Mouse (Mus musculus) adrenal gland, adult 2 months (tissue): Measurements from ENCODE around the gene Senp1. TPM values are rescaled to one million over a fixed set of nuclear protein-coding genes. Genes with fewer than 3 reads are reported as not detected.
A peak's percentile ranks its signal among the peaks of the same experiment; 100 is the strongest.

Experiments
- DNase-seq: peaks from one replicate; pipeline ENCODE4 v3.0.0; 2021
- polyA plus RNA-seq: library from polyadenylated mRNA; depleted of rRNA; stranded (reverse); fragments of >200 nt; gene quantifications from 2 replicates; pipeline ENCODE4 v1.2.3, GENCODE M21; 2012; rRNA removed
- total RNA-seq, 2 experiments: library from RNA; stranded (reverse); gene quantifications; 2 replicates each; pipeline ENCODE4 v1.2.3; 2021

The Senp1 gene
- total and polyA plus RNA-seq, 3 experiments: 5.1 to 16.5 (median 15.7) TPM

DNA sequence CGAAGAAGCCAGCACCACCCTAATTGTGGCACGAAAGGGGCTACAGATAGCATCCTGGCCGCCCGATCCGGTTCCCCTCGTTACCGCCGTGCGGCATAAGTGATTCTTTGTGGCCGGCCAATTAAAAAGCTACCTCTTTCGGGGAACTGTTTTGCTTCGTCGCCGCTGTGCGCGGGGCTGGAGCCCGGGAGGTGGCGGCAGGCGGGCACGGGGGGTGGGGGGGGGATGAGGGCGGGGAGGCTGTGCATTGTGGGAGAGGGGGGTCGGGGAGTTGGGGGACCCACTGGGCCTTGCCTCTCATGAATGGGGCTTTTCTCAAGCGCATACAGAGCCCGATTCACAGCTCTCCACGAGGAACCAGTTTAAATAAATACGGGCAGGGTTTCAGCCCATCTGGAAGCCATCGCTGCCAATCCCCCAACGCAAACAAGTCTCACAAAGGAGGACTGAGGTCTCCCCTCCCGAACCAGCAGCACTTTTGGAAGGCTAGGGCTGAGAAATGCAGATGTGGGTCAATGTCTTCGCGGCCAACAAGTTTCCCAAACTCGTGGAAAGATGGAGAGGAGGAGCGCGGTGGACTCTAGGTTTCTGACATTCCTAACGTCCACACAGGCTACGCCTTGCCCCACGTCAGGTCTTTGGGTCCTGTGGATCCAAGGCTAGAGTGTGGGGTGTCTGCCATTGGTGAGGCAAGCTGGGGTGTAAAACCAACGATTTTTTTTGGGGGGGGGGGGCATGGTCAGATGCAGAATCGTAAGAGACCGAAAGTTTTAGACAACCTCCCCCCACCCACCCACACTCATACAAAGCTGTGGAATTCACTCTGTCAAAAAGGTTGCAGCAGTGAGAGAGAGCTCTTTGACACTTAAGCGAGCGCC lies 91.2 kb downstream of the Senp1 start:
- DNase-seq: no peak

DNA sequence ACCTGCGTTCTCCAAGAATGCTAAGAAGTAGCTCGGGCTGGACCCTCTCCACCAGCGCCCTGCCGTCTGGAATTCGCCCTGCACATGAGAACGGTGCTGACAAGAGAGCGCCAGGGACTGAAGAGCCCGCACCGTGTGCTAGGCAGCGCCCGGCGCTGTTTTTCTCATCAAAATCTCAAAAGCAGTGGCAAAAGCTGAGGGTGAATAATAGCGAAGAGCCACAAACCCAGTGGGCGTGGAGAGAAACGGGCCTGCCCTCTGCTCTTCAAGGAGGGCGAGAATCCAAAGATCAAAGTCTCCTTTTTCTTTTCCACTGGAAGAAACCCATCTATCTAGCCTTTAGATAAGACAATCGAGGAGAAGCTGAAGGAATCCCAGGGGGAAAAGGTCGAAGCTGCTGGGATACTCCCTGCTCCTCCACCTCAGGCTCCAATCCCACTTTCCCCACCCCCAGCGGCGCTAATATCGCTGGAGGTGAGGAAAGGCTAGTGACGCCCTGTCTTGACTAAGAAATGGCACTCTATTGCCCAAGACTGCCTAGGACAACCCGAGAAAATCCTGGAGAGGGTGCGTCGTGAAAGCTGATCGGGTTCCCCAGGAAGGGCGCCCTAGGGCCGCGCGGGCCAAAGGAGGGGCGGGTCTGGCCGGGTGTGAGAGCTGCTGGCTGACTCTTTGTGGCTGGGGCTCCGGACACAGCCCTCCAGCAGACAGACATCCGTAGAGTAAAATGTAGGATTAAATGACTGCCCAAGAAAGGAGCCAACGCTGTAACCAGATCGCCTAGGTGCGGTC lies 92.0 kb downstream of the Senp1 start:
- no peak for DNase-seq

DNA sequence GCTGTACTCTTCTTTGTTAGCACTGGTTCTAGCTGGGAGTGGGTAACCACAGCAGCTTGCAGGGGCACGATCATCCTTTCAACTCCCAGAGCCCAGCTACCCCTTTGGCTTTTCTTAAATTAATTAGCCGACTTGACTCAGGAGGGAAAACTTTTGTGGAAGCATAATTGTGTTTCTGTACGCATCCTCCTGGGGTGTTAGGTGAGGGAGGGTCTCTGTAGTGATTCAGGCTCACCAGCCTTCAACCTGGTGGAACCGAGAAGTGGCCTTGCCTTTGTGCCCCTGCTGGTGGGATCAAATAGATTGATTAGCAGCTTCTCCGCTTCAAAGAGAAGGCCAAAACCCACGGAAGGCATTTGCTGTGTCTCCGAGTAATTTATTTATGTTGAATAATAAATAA lies 93.6 kb downstream of the Senp1 start:
- no peak for DNase-seq

- no peak for DNase-seq
These were observed 94.0 kb downstream of the Senp1 start for GRCm38 (mm10) chr15:97999546-97999945.

DNA sequence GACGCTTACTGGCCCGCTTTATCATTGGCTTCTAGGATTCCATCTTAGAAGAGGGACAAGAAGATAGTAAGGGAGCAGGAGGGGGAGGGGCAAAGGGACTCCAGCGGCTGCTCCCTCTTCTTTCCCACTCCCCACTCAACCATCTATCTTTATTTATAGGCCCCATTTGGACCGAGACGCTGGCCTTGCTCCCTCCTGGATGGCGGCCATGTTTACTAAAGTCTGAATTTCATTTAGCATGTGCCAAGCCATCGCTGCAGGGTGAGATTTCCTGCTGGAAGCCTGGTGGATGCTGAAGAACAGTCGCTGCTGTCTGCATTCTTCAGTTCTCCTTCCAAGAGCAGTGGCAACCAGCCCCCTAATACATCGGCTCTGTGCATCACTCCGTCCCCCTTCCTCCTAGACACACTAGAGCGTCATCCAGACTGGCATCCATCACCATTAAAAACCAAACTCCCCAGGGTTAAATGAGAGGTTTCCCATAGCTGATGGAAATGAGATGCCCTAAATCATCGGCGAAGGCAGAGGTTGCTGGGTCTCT lies 96.8 kb downstream of the Senp1 start:
- no peak for DNase-seq

DNA sequence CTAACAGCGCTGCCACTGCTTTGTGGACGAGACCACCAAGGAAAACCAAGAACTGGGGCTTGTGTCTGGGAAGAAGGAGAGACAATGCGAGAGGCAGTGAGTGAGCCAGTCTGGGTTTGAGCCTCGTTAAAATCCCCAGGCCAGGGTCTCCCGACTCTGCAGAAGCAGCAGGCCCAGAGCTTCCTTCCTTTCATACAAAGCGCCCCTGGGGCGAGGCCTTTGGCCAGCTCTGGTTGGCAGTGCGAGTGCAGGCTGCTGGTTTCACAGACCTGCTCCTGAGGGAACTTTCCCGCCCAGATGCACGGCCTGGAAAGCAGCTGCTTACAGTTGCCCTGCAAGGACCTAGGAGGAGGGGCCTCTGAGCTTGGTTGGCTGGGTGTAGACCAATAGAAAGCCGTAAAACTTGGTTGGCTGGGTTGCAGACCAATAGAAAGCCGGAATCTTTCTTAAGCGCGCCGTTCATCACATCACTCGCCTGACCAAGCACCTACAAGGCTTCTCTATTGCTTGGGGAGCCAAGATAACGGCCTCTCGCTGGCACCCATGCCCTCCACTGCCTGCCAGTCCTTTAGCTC lies 100.7 kb downstream of the Senp1 start:
- DNase-seq: peak; percentile 74

DNA sequence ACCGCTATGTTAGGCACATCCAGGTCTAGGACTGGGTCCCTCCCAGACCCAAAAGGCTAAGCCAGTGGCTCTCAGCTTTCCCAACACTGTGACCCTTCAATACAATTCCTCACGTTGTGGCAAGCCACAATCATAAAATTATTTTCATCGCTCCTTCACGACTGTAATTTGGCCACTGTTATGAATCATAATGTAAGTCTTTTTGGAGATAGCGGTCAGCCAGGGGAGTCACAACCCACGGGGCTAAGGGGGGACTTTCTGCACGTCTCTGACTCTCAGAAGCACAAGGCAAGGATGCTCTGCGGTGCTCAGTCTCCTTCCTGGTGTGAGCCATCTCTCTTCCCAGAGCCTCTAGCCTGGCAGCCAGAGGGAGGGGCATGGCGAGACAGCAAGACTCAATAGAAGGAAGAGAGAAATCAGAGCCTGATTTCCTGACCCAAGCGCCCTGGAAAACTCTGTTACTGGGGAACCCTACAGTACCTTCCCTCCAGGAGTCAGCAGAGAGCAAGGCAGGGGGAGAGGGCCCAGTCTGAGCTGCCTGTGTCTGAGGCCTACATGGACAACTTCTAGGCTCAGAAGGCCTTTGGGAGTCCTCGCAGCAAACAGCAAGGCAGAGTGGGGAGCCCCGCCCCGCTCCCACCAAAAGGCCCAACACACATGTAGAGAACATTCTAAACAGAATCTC lies 101.4 kb downstream of the Senp1 start:
- no peak for DNase-seq

DNA sequence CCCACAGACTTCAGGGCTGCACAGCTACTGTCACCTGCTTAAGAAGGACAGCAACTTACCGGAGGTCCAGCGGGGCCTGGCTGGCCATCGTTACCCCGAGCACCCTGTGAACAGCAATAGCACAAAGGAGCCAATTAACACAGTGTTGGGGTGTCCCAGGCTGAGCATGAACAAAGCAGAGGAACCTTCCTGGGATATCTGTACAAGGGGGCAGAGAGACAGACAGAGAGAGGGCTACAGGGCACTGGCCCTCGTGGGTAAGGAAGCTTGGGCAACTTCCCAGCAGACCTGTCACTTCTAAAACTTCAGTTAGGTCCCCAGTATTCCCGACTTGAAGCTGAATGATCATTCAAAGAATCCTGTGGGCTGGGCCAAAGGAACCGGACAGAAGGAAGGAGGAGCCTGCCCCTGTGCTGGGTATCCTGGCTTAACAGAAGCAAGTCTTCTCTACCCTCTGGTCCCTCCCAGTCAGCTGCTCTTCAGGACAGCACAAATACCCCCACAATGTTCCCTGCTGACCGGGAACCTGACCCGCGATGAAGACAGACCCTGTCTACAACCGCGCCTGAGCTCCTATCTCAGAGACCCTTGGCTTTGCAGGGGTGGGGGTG lies 102.2 kb downstream of the Senp1 start:
- DNase-seq: no peak

DNA sequence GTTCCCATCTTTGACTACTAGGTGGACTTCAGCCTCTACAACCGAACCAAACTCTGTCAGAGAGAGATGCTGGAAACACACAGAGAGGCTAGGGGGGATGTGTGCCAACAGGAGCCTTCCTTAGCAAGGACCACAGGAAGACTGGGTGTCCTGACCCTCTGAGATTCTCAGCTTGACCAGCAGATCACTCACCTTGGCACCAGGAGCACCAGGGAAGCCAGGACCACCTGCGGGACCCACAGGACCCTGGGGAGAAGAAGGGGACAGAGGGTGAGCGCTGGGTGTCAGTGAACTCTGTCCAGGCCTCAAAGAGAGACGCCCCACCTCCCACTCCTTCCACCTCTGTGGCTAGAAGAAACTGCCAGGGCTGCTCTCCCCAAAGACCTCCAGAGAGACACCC lies 102.8 kb downstream of the Senp1 start:
- DNase-seq: no peak

GRCm38 (mm10) chr15:97990124-97990523 lies 103.4 kb downstream of the Senp1 start:
- no peak for DNase-seq

DNA sequence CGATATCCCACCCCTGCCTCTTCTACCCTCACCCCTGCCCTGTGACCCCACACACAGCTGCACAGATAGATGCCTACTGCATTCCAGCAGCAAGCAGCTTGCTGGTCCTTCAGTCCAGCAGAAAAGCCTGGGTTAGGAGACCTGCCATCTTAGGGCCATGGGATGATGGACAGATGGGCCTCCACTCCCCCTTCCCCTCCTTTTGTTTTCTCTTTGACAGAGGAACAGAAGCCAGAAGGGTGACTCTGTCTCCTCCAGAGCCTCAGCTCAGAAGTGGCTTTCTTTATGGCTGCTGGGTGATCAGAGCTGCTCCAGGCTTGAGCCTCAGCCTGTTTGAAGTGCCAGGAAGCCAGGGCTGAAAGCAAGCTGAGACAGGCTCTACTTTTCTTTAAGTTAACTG lies 104.0 kb downstream of the Senp1 start:
- no peak for DNase-seq

Other genes with a start within 250 kb of the Senp1 start
- gene Hdac7, start 249.2 kb downstream of the Senp1 start, total RNA-seq: 10 to 100 TPM; 52.5 to 65.1 TPM
- gene Hdac7, start 249.2 kb downstream of the Senp1 start, polyA plus RNA-seq: 256 and 263 TPM in 2 replicates
- gene Vdr, start 183.1 kb downstream of the Senp1 start, total RNA-seq: 10 to 100 TPM in 1 of 2 experiments, 1 to 10 TPM in 1; 6.6 to 17.1 TPM
- 2.7 and 5.8 TPM in 2 replicates for gene Vdr, start 183.1 kb downstream of the Senp1 start, polyA plus RNA-seq
- 10 to 100 TPM; 51.5 to 54.2 TPM for gene Tmem106c, start 129.5 kb downstream of the Senp1 start, total RNA-seq
- 44.4 and 45.4 TPM in 2 replicates for gene Tmem106c, start 129.5 kb downstream of the Senp1 start, polyA plus RNA-seq
- gene Col2a1, start 89.0 kb downstream of the Senp1 start, total RNA-seq: not detected
- 0.03 TPM in 2 replicates for gene Col2a1, start 89.0 kb downstream of the Senp1 start, polyA plus RNA-seq
- 10 to 100 TPM; 46.1 to 73.6 TPM for gene Pfkm, start 1.2 kb downstream of the Senp1 start, total RNA-seq
- 30.0 and 33.5 TPM in 2 replicates for gene Pfkm, start 1.2 kb downstream of the Senp1 start, polyA plus RNA-seq
- gene Asb8, start 71.9 kb upstream of the Senp1 start, total RNA-seq: 10 to 100 TPM; 37.3 to 43.0 TPM
- gene Asb8, start 71.9 kb upstream of the Senp1 start, polyA plus RNA-seq: 25.3 and 28.5 TPM in 2 replicates
- under 1 TPM; 0.75 to 0.90 TPM for gene Ccdc184, start 73.4 kb upstream of the Senp1 start, total RNA-seq
- 1.0 and 1.5 TPM in 2 replicates for gene Ccdc184, start 73.4 kb upstream of the Senp1 start, polyA plus RNA-seq
- not detected for gene Olfr288, start 101.8 kb upstream of the Senp1 start, total RNA-seq
- gene Olfr288, start 101.8 kb upstream of the Senp1 start, polyA plus RNA-seq: not detected in 2 replicates
- gene Gm44579, start 127.2 kb upstream of the Senp1 start, total RNA-seq: not detected
- gene Gm44579, start 127.2 kb upstream of the Senp1 start, polyA plus RNA-seq: not detected in 2 replicates
- not detected for gene Olfr287, start 127.3 kb upstream of the Senp1 start, total RNA-seq
- gene Olfr287, start 127.3 kb upstream of the Senp1 start, polyA plus RNA-seq: not detected in 2 replicates
- not detected for gene Olfr286, start 140.7 kb upstream of the Senp1 start, total RNA-seq
- gene Olfr286, start 140.7 kb upstream of the Senp1 start, polyA plus RNA-seq: not detected in 2 replicates
- not detected for gene H1fnt, start 163.5 kb upstream of the Senp1 start, total RNA-seq
- not detected in 2 replicates for gene H1fnt, start 163.5 kb upstream of the Senp1 start, polyA plus RNA-seq
- gene Zfp641, start 202.4 kb upstream of the Senp1 start, total RNA-seq: 1 to 10 TPM; 3.2 to 3.8 TPM
- 2.3 and 2.5 TPM in 2 replicates for gene Zfp641, start 202.4 kb upstream of the Senp1 start, polyA plus RNA-seq
- gene Olfr285, start 223.6 kb upstream of the Senp1 start, total RNA-seq: not detected
- not detected in 2 replicates for gene Olfr285, start 223.6 kb upstream of the Senp1 start, polyA plus RNA-seq
- gene Olfr284, start 247.2 kb upstream of the Senp1 start, total RNA-seq: not detected
- not detected in 2 replicates for gene Olfr284, start 247.2 kb upstream of the Senp1 start, polyA plus RNA-seq